Mouse (Mus musculus): ENCODE measurements around the gene Ccdc84.
A peak's percentile ranks its signal among the peaks of the same experiment; 100 is the strongest.
"Not testable (repeated sequence)": the region's sequence is repeated elsewhere in the genome, so short reads cannot be mapped to it uniquely, and the experiment has no call there.

Ccdc84 gene

GRCm38 (mm10) chr9:44408693-44409092 is 9.7 kb downstream of the Ccdc84 start:
- DNase-seq (ENCODE audit: low spot score), result not testable (repeated sequence)

GRCm38 (mm10) chr9:44407752-44408097 is 10.6 kb downstream of the Ccdc84 start:
- DNase-seq (ENCODE audit: low spot score), result no peak

DNA sequence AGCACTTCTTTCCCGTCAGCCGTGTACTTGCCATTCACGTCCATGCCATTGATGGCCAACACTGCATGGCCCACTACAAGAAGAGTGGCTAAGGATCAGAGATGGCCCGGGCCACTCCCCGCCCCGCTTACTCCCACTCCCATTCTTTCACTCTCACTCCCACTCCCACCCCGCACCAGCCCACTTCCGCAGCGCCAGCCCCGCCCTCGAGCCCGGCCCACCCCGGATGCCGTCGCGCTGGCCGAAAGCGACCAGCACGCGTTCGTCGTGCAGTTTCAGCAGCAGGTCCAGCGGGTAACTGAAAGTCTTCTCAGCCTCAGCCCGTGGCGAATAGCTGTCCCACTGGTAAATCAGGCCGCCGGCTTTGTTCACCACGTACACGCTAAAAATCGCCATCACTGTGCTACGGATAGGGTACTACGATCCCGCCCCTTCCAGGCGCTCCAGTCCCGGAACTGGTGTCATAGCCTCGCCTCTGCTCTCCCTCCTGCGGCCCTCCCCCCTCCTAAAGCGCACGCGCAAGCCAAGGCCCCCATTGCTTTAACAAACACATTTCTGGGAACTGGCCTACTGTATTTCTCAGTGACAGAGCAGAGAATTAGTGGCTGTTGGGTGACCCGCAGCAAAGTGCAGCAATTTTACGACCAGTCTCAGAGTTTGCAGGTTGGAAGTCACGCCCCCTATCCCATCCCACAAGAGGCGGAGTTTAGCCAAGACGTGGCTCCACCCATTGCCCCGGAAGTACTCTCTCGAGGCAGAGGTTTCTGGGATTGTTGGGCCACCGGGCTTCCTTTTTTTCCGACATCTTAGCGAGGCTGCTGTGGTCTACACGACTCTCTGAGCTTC is 11.2 kb downstream of the Ccdc84 start, which contains the start of the genes Rps25 and Trappc4:
Rps25 (plus strand) TSS at position 234 of the 846 bp plus-strand sequence.
Trappc4 (minus strand) TSS at position 695 of the 846 bp plus-strand sequence.
- DNase-seq (ENCODE audit: low spot score), result peak; percentile 93

GRCm38 (mm10) chr9:44405011-44405410 is 13.4 kb downstream of the Ccdc84 start:
- DNase-seq (ENCODE audit: low spot score), result no peak

DNA sequence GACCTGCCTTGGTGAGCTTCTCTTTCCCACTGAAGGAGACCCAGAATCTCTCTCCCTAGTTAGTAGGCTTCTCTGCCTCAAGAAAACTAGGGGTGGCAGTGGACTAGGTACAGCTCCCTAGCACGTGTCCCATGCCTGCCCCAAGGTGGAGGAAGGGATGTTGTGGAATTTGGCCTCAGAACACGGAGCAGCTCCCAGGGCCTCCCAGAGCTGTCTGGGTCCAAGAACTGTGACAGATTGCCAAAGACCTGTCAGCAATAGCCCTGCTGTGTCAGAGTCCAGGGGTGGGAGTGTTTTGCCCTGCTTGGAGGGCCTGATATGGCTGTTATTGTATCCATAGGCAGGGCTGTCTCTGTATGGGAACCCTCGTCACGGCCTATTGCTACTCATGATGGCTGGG is 17.3 kb downstream of the Ccdc84 start:
- no peak for DNase-seq (ENCODE audit: low spot score)

DNA sequence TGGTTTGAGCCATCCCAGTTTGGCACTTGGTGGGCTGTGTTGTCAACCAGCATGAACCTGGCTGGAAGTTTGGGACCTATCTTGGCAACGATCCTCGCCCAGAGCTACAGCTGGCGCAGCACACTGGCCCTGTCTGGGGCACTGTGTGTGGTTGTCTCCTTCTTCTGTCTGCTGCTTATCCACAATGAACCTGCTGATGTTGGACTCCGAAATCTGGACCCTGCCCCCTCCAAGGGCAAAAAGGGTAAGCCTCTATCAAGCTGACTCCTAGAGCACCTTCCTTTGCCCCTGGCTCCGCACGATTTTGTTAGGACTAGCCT is 18.6 kb downstream of the Ccdc84 start:
- DNase-seq (ENCODE audit: low spot score), result no peak

GRCm38 (mm10) chr9:44399114-44399794 is 19.1 kb downstream of the Ccdc84 start:
- no peak for DNase-seq (ENCODE audit: low spot score)

GRCm38 (mm10) chr9:44398551-44398950 is 19.8 kb downstream of the Ccdc84 start:
- no peak for DNase-seq (ENCODE audit: low spot score)

DNA sequence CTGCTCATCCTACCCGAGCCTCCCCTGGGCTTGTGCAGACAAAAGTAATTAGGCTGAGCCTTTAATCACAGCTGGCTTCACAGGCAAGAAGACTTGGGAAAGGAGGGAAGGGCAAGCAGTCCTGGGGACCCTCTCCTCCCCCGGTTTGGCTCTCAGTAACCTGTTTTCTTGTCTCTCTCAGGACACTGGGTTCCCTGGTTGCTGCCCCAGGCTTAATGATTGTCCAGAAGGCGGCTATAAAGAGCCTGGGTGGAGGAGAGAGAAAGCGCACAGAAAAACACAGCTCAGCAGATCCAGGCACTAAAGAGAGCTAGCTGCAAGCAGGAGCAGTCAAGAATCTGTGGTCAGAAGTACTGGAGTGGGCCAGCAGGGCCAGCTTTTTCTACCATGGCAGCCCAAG is 20.3 kb downstream of the Ccdc84 start:
- no peak for DNase-seq (ENCODE audit: low spot score)

GRCm38 (mm10) chr9:44396684-44397411 is 21.5 kb downstream of the Ccdc84 start, which contains the start of gene Slc37a4:
Gene Slc37a4, plus strand, starts transcription at chr9:44396852.
- peak; percentile 98 for DNase-seq (ENCODE audit: low spot score)

DNA sequence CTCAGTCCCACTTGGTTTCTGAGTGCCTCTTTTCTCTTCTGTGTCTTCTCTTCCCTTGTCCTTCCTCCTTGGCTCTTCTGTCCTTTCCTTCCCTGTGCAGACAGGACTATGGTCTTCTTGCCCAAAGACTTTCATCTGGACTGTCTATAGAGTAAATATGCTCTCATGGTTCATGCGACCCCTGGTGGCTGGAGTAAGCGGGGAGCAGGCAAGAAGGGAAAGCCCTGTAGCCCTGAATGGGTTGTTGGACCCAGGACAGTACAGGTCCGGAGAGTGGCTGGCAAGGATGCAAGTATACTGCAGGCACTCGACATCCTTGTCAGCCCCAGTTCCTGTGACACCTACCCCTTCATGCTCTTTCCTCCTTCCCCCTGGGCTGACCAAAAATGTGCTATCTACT is 26.9 kb downstream of the Ccdc84 start:
- DNase-seq (ENCODE audit: low spot score), result peak; percentile 85

GRCm38 (mm10) chr9:44389273-44389672 is 29.1 kb downstream of the Ccdc84 start:
- peak; percentile 44 for DNase-seq (ENCODE audit: low spot score)

DNA sequence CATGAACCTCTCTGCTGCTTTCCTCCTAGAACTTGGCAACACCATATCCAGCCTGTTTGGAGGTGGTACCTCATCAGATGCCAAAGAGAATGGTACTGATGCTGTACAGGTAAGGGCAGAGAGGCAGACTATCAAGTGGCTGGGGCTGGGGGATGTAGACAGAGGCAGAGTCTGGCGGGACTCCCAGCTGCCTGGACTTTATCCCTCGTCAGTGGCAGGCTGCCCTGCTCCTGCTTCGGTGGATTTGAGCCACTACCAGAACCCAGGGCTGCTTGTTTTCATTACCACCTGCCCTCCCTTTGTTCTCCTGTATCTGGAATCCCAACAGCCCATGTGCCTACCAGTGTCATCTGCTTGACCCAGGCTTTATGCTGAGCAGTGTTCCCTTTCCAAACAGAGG is 31.1 kb downstream of the Ccdc84 start:
- DNase-seq (ENCODE audit: low spot score), result no peak

DNA sequence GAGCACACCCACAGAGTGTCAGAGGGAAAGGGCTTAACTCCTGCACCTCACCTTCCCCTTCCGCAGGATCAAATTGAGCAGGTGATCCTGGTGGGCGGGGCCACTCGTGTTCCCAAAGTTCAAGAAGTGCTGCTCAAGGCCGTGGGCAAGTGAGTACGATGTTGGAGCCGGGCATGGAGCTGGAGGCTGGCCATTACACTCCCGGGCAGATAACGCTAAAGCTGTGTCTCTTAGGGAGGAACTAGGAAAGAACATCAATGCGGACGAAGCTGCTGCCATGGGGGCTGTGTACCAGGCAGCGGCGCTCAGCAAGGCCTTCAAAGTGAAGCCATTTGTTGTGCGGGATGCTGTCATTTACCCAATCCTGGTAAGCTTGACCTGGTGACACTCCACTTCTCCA is 33.8 kb downstream of the Ccdc84 start:
- DNase-seq (ENCODE audit: low spot score), result no peak

DNA sequence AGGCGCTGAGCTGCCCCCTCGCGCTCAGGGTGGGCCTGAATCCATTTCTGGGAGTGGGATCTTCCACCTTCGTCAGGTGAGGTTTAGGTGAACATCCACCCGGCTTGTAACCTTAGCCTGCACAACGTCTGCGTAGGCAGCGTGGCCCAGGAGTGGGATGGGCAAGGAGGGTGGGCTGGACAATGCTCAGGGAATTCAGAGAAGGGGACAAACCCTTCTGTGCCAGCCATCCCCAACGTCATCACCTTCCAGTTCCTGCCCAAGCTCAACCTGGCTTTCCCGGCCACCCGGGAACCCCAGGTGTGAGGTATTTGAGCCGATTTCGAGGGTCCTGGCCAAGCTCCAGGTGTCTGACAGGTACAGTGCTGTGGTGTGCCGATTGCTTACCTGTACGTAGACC is 38.5 kb downstream of the Ccdc84 start:
- peak; percentile 27 for DNase-seq (ENCODE audit: low spot score)

DNA sequence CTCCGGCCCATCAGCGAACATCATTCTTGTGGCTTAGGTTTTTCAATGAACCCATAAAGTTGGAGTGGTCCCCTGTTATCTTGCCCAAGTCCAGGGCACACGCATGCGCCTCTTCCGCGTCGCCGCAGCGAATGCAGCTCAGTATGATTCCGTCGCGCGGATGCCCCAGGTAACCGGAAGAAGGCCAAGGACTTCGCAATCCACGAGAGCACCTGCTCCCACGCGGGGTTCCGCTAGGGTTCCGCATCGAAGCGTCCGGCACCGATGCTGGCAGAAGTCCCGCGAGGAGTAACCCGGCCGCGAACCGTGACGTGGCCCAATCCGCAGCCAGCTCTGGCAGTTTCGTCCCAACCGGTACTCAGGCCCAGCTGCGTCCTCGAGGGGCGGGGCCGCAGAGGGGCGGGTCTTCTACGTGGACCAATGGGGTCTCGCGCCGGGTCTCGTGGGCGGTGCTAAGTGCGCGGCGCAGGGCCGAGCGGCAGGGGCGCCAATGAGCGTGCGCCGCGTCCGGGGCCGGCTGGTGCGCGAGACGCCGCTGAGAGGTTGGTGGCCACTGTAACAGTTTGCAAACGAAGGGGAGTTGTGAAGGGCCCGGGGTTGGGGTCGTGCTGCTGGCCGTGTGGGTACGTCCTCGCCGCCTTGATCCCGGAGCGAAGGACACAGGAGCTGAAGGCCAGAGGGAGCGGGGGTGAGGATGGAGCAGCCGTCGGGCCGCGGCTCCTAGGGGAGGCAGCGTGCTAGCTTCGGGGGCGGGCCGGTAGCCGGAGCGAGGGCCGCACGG is 39.1 kb downstream of the Ccdc84 start, which contains the start of gene Hyou1:
Hyou1 (plus strand) TSS at position 437 of the 781 bp plus-strand sequence.
- peak; percentile 99 for DNase-seq (ENCODE audit: low spot score)

DNA sequence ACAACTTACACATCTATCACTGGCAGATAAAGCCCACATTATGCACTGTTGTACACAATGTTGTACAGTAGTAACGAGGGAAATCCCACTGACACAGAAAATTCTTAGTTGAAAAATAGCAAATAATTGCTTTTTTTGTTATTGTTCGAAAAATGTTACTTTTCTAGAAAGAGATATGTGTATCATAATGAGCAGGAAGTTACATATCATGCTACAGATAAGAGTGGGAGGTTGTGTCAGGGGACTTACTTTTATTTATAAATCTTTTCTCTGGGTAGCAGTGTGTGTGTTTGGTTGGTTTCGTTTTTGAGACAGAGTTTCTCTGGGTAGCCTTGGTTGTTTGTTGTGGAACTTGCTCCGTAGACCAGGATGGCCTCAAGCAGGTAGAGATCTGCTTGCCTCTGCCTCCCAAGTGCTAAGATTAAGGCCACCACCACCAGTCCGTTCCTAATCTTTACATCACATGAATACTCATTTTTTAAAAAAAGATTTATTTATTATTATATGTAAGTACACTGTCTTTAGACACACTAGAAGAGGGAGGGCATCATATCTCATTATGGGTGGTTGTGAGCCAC is 40.1 kb downstream of the Ccdc84 start:
- no peak for DNase-seq (ENCODE audit: low spot score)

- not testable (repeated sequence) for DNase-seq (ENCODE audit: low spot score)
These were observed 41.0 kb downstream of the Ccdc84 start for GRCm38 (mm10) chr9:44377335-44377734.

- no peak for DNase-seq (ENCODE audit: low spot score)
These were observed 42.2 kb downstream of the Ccdc84 start for GRCm38 (mm10) chr9:44376141-44376540.

DNA sequence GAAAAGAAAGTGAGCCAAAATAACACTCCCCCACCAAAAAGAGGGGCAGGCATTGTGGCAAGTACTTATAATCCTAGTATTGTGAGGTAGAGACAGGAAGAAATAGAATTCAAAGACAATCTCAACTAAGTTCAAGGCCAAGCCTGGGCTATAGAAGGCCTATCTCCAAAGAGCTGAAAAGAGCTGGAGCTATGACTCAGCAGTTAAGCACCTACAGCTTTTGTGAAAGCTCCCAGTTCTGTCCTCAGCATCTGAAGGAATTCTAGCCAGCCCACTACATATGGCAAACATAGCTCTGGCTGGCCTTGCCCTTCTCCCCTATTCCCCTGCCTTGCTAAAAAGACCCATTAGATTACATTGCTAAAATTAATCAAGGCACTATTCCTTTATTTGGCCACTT is 45.0 kb downstream of the Ccdc84 start:
- no peak for DNase-seq (ENCODE audit: low spot score)

- peak; percentile 23 for DNase-seq (ENCODE audit: low spot score)
These were observed 53.9 kb downstream of the Ccdc84 start for GRCm38 (mm10) chr9:44364480-44364879.
